8 mouse cellular contexts compared by ENCODE assay signal in the genomic region with DNA sequence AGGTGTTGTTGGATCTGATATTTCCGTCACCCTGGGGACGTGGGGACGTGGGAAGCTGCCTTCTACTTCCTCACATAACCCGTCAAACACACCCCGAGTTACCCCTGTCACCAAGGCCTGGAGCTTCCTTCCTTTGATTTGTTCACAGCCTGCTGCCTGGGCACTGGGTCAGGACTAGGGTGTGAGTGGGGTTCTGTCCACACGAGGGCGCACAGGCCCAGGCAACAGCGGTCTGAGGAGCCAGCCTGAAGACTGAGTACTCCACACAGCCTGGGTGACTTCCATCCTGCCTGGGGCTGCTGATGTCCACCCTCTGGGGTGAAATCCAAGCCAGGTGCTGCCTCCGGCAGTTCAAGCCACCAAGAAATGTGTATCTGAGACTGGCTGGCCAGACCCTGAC. TPM values are rescaled to one million over a fixed set of nuclear protein-coding genes. Genes with fewer than 3 reads are reported as not detected.
DNase-seq lines count a peak whose midpoint lies in the region; ATAC-seq lines count a peak whose summit lies in the region.

No protein-coding gene starts in this region.

- no peaks in the 10 kb centered on the region for H3K27me3 ChIP-seq in forebrain, embryonic 11.5 days (ENCODE audit: control insufficient read depth, insufficient read depth, low read length)
- H3K27me3 ChIP-seq in heart, embryonic 15.5 days, result no peaks in the 10 kb centered on the region
- no peaks in the 10 kb centered on the region for H3K27me3 ChIP-seq in liver, embryonic 11.5 days (replicated peaks; ENCODE audit: control insufficient read depth, insufficient read depth, low read length)
- no peaks in the 10 kb centered on the region for H3K27me3 ChIP-seq in splenic B cell, adult 2 months (ENCODE audit: control insufficient read depth, insufficient read depth, low read length, poor library complexity, severe bottlenecking)

- no peak overlapping the region for H3K4me3 ChIP-seq in forebrain, embryonic 11.5 days (ENCODE audit: low read depth, low read length)
- no peak overlapping the region for H3K4me3 ChIP-seq in heart, embryonic 15.5 days
- no peak overlapping the region for H3K4me3 ChIP-seq in liver, embryonic 11.5 days (ENCODE audit: low read depth, low read length)

- peak; percentile 48 for DNase-seq in c-Kit-positive CD71-positive TER-119-negative erythroid progenitor cells, embryonic 14.5 days (ENCODE audit: low read depth)
- peak; percentile 93 for DNase-seq in forebrain, embryonic 11.5 days (ENCODE audit: low spot score)
- peak; percentile 93 for DNase-seq in kidney, postnatal 10 days
- peak; percentile 79 for DNase-seq in liver, embryonic 11.5 days (ENCODE audit: low spot score)
- DNase-seq in natural killer cell, adult 2 months (ENCODE audit: low spot score in 2 of 2), result peak; percentile 69 to 82
- DNase-seq in splenic B cell, adult 2 months (ENCODE audit: low read depth, low spot score), result peak; percentile 89

- peak; percentile 82 for ATAC-seq in CD4-positive, CD25-positive, alpha-beta regulatory T cell, adult 4 months
- ATAC-seq in forebrain, embryonic 11.5 days (replicated peaks; ENCODE audit: low FRiP score), result peak; percentile 71
- ATAC-seq in heart, embryonic 15.5 days (replicated peaks; ENCODE audit: insufficient number of reproducible peaks, insufficient read depth, low FRiP score, low read depth), result peak; percentile 75
- ATAC-seq in liver, embryonic 11.5 days (replicated peaks; ENCODE audit: low FRiP score), result peak; percentile 59; the same call in 1 of the 2 replicates

- no peak overlapping the region for H3K9ac ChIP-seq in forebrain, embryonic 11.5 days (ENCODE audit: low read length)
- H3K9ac ChIP-seq in heart, embryonic 15.5 days, result no peak overlapping the region
- H3K9ac ChIP-seq in liver, embryonic 11.5 days (ENCODE audit: low read depth, low read length), result no peak overlapping the region

- H3K36me3 ChIP-seq in forebrain, embryonic 11.5 days (ENCODE audit: control insufficient read depth, insufficient read depth, low read length), result no peaks in the 10 kb centered on the region
- peaks cover 7% of the 10 kb centered on the region; the same call in 1 of the 2 replicates for H3K36me3 ChIP-seq in heart, embryonic 15.5 days
- H3K36me3 ChIP-seq in liver, embryonic 11.5 days (ENCODE audit: control insufficient read depth, insufficient read depth, low read length), result no peaks in the 10 kb centered on the region
- H3K36me3 ChIP-seq in splenic B cell, adult 2 months (ENCODE audit: control insufficient read depth, insufficient read depth, low read length, poor library complexity, severe bottlenecking), result peaks cover 10% of the 10 kb centered on the region

- no peaks in the 10 kb centered on the region for H3K9me3 ChIP-seq in forebrain, embryonic 11.5 days (ENCODE audit: control insufficient read depth, low read length)
- no peaks in the 10 kb centered on the region for H3K9me3 ChIP-seq in heart, embryonic 15.5 days (replicated peaks)
- no peaks in the 10 kb centered on the region for H3K9me3 ChIP-seq in liver, embryonic 11.5 days (ENCODE audit: control insufficient read depth, low read length)

- 12% methylated on average over 9 of the region's 9 CpGs for whole genome bisulfite sequencing in forebrain, embryonic 11.5 days
- 9% methylated on average over 9 of the region's 9 CpGs for WGBS in heart, embryonic 15.5 days
- 12% methylated on average over 9 of the region's 9 CpGs for WGBS in liver, embryonic 11.5 days

- H3K4me1 ChIP-seq in forebrain, embryonic 11.5 days (replicated peaks; ENCODE audit: control insufficient read depth, insufficient read depth, low read length), result peaks cover 2% of the 10 kb centered on the region; the same call in 1 of the 2 replicates
- H3K4me1 ChIP-seq in heart, embryonic 15.5 days (replicated peaks), result peaks cover 35% of the 10 kb centered on the region
- H3K4me1 ChIP-seq in liver, embryonic 11.5 days (replicated peaks; ENCODE audit: control insufficient read depth, insufficient read depth, low read length), result peaks cover 4% of the 10 kb centered on the region; the same call in 1 of the 2 replicates

- no peak overlapping the region for H3K4me2 ChIP-seq in forebrain, embryonic 11.5 days (ENCODE audit: low read depth, low read length, severe bottlenecking)
- no peak overlapping the region for H3K4me2 ChIP-seq in heart, embryonic 15.5 days
- no peak overlapping the region for H3K4me2 ChIP-seq in liver, embryonic 11.5 days

- no peak overlapping the region for H3K27ac ChIP-seq in forebrain, embryonic 11.5 days (ENCODE audit: low read depth, low read length)
- H3K27ac ChIP-seq in heart, embryonic 15.5 days, result peak overlapping the region; percentile 72
- no peak overlapping the region for H3K27ac ChIP-seq in liver, embryonic 11.5 days (ENCODE audit: low read depth, low read length)

RNA-seq across cellular contexts. Expression of gene Mdfi, which starts 41.1 kb away (rescaled TPM):
- polyA plus RNA-seq in CD4-positive, CD25-positive, alpha-beta regulatory T cell, adult 4 months (2017; shearing (Covaris generic)), result not detected
- polyA plus RNA-seq in forebrain, embryonic 11.5 days (2014; fragmentation: Nextera tagmentation; extraction: Ambion mirVana), result 20.6 and 23.6 TPM in 2 replicates
- polyA plus RNA-seq in heart, embryonic 15.5 days (2015; fragmentation: Nextera tagmentation; extraction: Ambion mirVana), result 7.9 and 12.1 TPM in 2 replicates
- 15.9 and 16.3 TPM in 2 replicates for polyA plus RNA-seq in liver, embryonic 11.5 days (2014; fragmentation: Nextera tagmentation; extraction: Ambion mirVana)

RNA-seq across cellular contexts. Expression of gene Tfeb, which starts 56.5 kb away (rescaled TPM):
- 1 to 10 TPM; 5.2 to 5.7 TPM for polyA plus RNA-seq in CD4-positive, CD25-positive, alpha-beta regulatory T cell, adult 4 months (2017; shearing (Covaris generic))
- polyA plus RNA-seq in forebrain, embryonic 11.5 days (2014; fragmentation: Nextera tagmentation; extraction: Ambion mirVana), result 1.9 and 3.3 TPM in 2 replicates
- 24.9 and 25.2 TPM in 2 replicates for polyA plus RNA-seq in heart, embryonic 15.5 days (2015; fragmentation: Nextera tagmentation; extraction: Ambion mirVana)
- 9.6 and 9.8 TPM in 2 replicates for polyA plus RNA-seq in liver, embryonic 11.5 days (2014; fragmentation: Nextera tagmentation; extraction: Ambion mirVana)
